Mouse (Mus musculus) 3134 (cell line): ENCODE results near the gene Serpinb3b.
"Not testable (repeated sequence)": the region's sequence is repeated elsewhere in the genome, so short reads cannot be mapped to it uniquely, and the experiment has no call there.

Experiments
- DNase-seq: peaks from one replicate; pipeline ENCODE4 v3.0.0-alpha.2; 2011; ENCODE audit warnings: low spot score; ENCODE audit not compliant: insufficient read length; ENCODE audit errors: extremely low read depth

Gene Serpinb3b

DNA sequence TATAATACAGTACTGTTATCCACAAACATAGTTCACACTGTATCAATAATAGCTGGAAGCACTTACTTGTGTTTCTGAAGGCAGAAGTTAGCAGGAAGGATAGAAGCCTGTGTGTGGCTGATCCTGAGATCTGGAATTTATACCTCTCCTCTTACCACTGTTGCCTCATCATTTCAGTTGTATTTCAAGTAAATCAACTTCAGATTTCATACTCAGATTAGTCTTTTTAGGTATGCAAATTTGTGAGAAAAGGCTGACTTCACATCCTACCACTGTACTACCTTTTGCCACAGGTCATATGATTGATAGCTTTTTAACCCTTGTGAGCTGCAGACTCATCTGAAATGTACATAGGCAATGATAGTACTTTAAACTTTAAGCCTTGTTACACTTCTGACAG lies at the start of gene Serpinb3b, which contains the start of gene Serpinb3c:
Gene Serpinb3b, minus strand, starts transcription at position 101 of the 400 bp plus-strand sequence.
Gene Serpinb3c, minus strand, starts transcription at position 111 of the 400 bp plus-strand sequence.
- DNase-seq = not testable (repeated sequence)

DNA sequence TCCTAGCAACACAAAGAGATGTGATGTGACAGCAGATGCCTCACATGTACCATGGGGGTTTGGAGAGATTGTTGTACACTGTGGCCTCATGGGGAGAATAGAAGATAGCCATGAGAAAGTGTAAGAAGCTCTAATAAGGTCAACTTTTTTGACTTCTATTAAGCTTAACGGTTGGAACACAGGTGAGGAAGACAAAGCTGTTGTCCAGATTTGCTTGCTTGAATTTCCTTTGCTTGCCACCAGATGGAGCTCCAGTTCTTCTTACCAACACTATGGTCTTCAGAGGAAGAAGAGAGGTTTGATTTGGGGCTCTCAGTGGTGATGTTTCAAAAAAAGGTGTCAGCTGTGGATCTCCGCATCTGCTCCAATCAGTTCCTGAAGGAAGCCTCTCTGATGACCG lies 35.0 kb downstream of the Serpinb3b start:
- not testable (repeated sequence) for DNase-seq

DNA sequence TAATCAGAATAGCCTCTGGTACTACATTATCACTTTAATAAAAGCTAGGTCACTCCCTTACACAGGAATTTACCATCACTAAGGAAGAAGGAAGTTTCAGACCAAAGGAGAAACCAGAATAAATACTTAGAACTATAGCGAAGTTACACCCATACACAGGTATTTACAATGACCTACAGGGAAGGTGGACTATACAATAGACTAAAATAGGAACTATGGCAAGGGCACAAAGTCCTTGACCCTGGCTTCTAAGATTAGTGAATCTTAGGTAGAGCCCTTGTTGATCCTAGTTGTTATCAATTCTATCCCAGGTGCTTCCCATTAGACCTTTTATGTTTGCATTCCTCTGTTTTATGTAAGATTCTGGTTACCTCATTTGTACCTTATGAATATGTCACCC lies 60.9 kb downstream of the Serpinb3b start:
- not testable (repeated sequence) for DNase-seq

DNA sequence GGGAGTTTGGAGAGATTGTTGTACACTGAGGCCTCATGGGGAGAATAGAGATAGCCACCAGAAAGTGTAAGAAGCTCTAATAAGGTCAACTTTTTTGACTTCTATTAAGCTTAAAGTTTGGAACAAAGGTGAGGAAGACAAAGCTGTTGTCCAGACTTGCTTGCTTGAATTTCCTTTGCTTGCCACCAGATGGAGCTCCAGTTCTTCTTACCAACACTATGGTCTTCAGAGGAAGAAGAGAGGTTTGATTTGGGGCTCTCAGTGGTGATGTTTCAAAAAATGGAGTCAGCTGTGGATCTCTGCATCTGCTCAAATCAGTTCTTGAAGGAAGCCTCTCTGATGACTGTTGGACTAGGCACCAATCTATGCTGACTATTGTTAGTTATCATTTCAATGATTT lies 150.7 kb downstream of the Serpinb3b start:
- not testable (repeated sequence) for DNase-seq
